Mouse (Mus musculus) fibroblast of lung, adult 2 months (primary cell): ENCODE results near the gene Dpf3.

ENCODE experiments used
- DNase-seq: peaks from one replicate; pipeline ENCODE4 v3.0.0-alpha.2; 2011; ENCODE audit warnings: low read depth

Dpf3 gene

GRCm38 (mm10) chr12:83338345-83338744 lies 149.2 kb downstream of the Dpf3 start:
- DNase-seq, result no peak

GRCm38 (mm10) chr12:83337776-83338149 lies 149.8 kb downstream of the Dpf3 start:
- DNase-seq, result no peak

GRCm38 (mm10) chr12:83337077-83337775 lies 150.3 kb downstream of the Dpf3 start:
- no peak for DNase-seq

- DNase-seq, result no peak
Measured at GRCm38 (mm10) chr12:83330056-83330455, 157.5 kb downstream of the Dpf3 start.

GRCm38 (mm10) chr12:83328899-83329298 lies 158.6 kb downstream of the Dpf3 start:
- DNase-seq, result no peak

GRCm38 (mm10) chr12:83328491-83328890 lies 159.0 kb downstream of the Dpf3 start:
- no peak for DNase-seq

GRCm38 (mm10) chr12:83327451-83327850 lies 160.1 kb downstream of the Dpf3 start:
- no peak for DNase-seq

- DNase-seq, result no peak
Measured at GRCm38 (mm10) chr12:83320725-83321124, 166.8 kb downstream of the Dpf3 start.

GRCm38 (mm10) chr12:83317646-83318443 lies 169.7 kb downstream of the Dpf3 start:
- DNase-seq, result no peak

- DNase-seq, result no peak
Measured at GRCm38 (mm10) chr12:83314666-83315065, 172.8 kb downstream of the Dpf3 start.

- DNase-seq, result no peak
Measured at GRCm38 (mm10) chr12:83312818-83313217, 174.7 kb downstream of the Dpf3 start.

GRCm38 (mm10) chr12:83310567-83310966 lies 176.9 kb downstream of the Dpf3 start:
- DNase-seq, result no peak

GRCm38 (mm10) chr12:83309031-83309804 lies 178.3 kb downstream of the Dpf3 start:
- DNase-seq, result no peak

GRCm38 (mm10) chr12:83308627-83309026 lies 178.9 kb downstream of the Dpf3 start:
- DNase-seq, result no peak

- DNase-seq, result no peak
Measured at GRCm38 (mm10) chr12:83303221-83303620, 184.3 kb downstream of the Dpf3 start.

GRCm38 (mm10) chr12:83302320-83303153 lies 185.0 kb downstream of the Dpf3 start:
- DNase-seq, result no peak

- no peak for DNase-seq
Measured at GRCm38 (mm10) chr12:83301616-83302319, 185.7 kb downstream of the Dpf3 start.

- no peak for DNase-seq
Measured at GRCm38 (mm10) chr12:83298358-83298757, 189.2 kb downstream of the Dpf3 start.

- DNase-seq, result no peak
Measured at GRCm38 (mm10) chr12:83295031-83295430, 192.5 kb downstream of the Dpf3 start.

- DNase-seq, result no peak
Measured at GRCm38 (mm10) chr12:83291915-83292314, 195.6 kb downstream of the Dpf3 start.
